Mouse (Mus musculus): ENCODE measurements around the gene Cd164l2. TPM values are rescaled to one million over a fixed set of nuclear protein-coding genes. Genes with fewer than 3 reads are reported as not detected.

Cd164l2 gene
- polyA plus RNA-seq, 1 experiment from 2014 or later: 1.3 TPM

- H3K4me1 ChIP-seq: peaks cover 29% of the 10 kb centered on the region
- no peak for DNase-seq (ENCODE audit: low spot score)
- H3K36me3 ChIP-seq: no peaks in the 10 kb centered on the region
- H3K27me3 ChIP-seq (ENCODE audit: insufficient read depth, poor library complexity, severe bottlenecking): peaks cover 75% of the 10 kb centered on the region
- WGBS: 9% methylated on average over 10 of the region's 10 CpGs
- peak overlapping the region; percentile 80 for H3K4me3 ChIP-seq
- no peaks in the 10 kb centered on the region for H3K9me3 ChIP-seq
- 0 out of 2 replicates have a peak overlapping the region, but pooled peaks have one; percentile 30 for H3K27ac ChIP-seq
Measured at GRCm38 (mm10) chr4:133213661-133214060, 1.7 kb downstream of the Cd164l2 start.

DNA sequence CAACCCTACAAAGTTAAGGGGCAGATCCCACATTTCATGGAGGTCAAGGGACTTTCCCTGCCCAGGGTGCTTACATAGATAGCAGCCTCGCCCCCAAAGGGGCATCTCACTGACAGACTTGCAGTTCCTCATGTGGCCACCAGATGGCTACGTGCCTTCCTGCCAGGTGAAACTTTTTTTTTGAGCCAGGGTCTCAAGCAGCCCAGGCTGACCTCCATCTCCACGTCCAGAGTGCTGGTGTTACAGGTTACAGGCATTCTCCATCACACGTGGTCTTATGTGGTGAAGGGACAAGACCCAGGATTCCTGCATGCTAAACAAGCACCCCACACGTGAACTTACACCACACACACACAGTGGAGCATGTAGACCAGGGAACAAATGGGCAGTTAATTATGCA is 5.7 kb downstream of the Cd164l2 start:
- Histone ChIP-seq H3K4me3 (no peak overlapping the region), H3K4me1 (peaks cover 25% of the 10 kb centered on the region), H3K9me3 (no peaks in the 10 kb centered on the region), H3K27me3 (ENCODE audit: insufficient read depth, poor library complexity, severe bottlenecking) (peaks cover 77% of the 10 kb centered on the region), H3K36me3 (no peaks in the 10 kb centered on the region), H3K27ac (no peak overlapping the region)
- DNase-seq (ENCODE audit: low spot score): no peak
- WGBS: 1% methylated on average over 5 of the region's 5 CpGs

- H3K36me3 ChIP-seq: no peaks in the 10 kb centered on the region
- H3K4me3 ChIP-seq: no peak overlapping the region
- H3K27me3 ChIP-seq (ENCODE audit: insufficient read depth, poor library complexity, severe bottlenecking): peaks cover 77% of the 10 kb centered on the region
- H3K27ac ChIP-seq: no peak overlapping the region
- 93% methylated on average over 3 of the region's 3 CpGs for WGBS
- DNase-seq (ENCODE audit: low spot score): no peak
- H3K4me1 ChIP-seq: peaks cover 13% of the 10 kb centered on the region
- H3K9me3 ChIP-seq: no peaks in the 10 kb centered on the region
Measured at GRCm38 (mm10) chr4:133218745-133219144, 6.8 kb downstream of the Cd164l2 start.

GRCm38 (mm10) chr4:133220656-133221055 is 8.7 kb downstream of the Cd164l2 start:
- H3K36me3 ChIP-seq: no peaks in the 10 kb centered on the region
- DNase-seq (ENCODE audit: low spot score): no peak
- no peaks in the 10 kb centered on the region for H3K9me3 ChIP-seq
- peaks cover 63% of the 10 kb centered on the region for H3K27me3 ChIP-seq (ENCODE audit: insufficient read depth, poor library complexity, severe bottlenecking)
- WGBS: 2% methylated on average over 25 of the region's 25 CpGs
- H3K4me1 ChIP-seq: peaks cover 16% of the 10 kb centered on the region
- peak overlapping the region; percentile 53 for H3K4me3 ChIP-seq
- H3K27ac ChIP-seq: peak overlapping the region; percentile 72

- H3K27me3 ChIP-seq (ENCODE audit: insufficient read depth, poor library complexity, severe bottlenecking): peaks cover 58% of the 10 kb centered on the region
- peaks cover 16% of the 10 kb centered on the region for H3K4me1 ChIP-seq
- DNase-seq (ENCODE audit: low spot score): no peak
- 76% methylated on average over 8 of the region's 8 CpGs for WGBS
- no peaks in the 10 kb centered on the region for H3K36me3 ChIP-seq
- no peak overlapping the region for H3K27ac ChIP-seq
- no peak overlapping the region for H3K4me3 ChIP-seq
- no peaks in the 10 kb centered on the region for H3K9me3 ChIP-seq
Measured at GRCm38 (mm10) chr4:133221701-133222100, 9.8 kb downstream of the Cd164l2 start.

GRCm38 (mm10) chr4:133223875-133224274 is 11.9 kb downstream of the Cd164l2 start:
- WGBS: 51% methylated on average over 5 of the region's 5 CpGs

DNA sequence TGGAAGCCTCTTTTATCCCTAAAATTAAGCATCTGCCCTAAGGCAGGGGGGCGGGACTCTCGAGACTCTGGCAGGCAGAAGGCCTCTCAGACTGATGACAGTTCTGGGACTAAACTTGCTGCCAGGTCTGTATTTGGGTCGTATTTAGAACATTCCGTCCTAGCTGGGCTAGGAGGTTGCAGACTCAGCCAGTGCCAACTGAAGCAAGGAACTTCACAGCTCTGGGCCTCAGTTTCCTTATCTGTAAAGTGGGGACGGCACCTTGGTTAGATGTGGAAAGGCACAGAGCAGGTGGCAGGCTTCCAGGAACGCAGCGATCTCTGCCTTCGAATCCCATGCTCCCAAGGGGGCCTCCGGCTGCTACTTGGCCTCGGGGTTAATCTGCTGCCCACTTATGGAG is 14.1 kb downstream of the Cd164l2 start:
- 69% methylated on average over 10 of the region's 10 CpGs for WGBS
- peaks cover 31% of the 10 kb centered on the region for H3K27me3 ChIP-seq (ENCODE audit: insufficient read depth, poor library complexity, severe bottlenecking)
- H3K36me3 ChIP-seq: no peaks in the 10 kb centered on the region
- no peak for DNase-seq (ENCODE audit: low spot score)
- H3K9me3 ChIP-seq: no peaks in the 10 kb centered on the region
- no peak overlapping the region for H3K27ac ChIP-seq
- H3K4me3 ChIP-seq: no peak overlapping the region
- peaks cover 9% of the 10 kb centered on the region for H3K4me1 ChIP-seq

More at GRCm38 (mm10) chr4:133223875-133224274, 11.9 kb downstream of the Cd164l2 start:
- Histone ChIP-seq H3K27ac (no peak overlapping the region), H3K4me1 (peaks cover 16% of the 10 kb centered on the region), H3K9me3 (no peaks in the 10 kb centered on the region), H3K27me3 (ENCODE audit: insufficient read depth, poor library complexity, severe bottlenecking) (peaks cover 51% of the 10 kb centered on the region), H3K4me3 (no peak overlapping the region), H3K36me3 (no peaks in the 10 kb centered on the region)
- no peak for DNase-seq (ENCODE audit: low spot score)

DNA sequence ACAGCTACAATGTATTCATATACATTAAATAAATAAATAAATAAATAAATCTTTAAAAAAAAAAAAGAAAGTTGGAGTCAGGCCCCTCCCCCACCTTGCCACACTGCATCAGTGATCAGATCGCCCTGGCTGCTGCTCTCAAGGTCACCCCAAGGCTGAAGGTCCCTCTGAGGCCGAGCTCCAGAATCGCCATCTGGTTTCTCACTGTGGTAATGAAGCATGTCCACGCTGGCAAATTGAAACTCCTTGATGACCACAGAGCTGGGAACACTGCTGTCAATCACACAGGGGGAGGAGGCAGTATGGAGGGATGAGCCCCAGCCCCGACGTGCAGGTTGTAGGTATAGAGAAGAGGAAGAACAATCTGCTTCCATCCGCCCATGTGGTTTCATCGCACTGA is 15.7 kb downstream of the Cd164l2 start:
- no peak overlapping the region for H3K27ac ChIP-seq
- peaks cover 15% of the 10 kb centered on the region for H3K27me3 ChIP-seq (ENCODE audit: insufficient read depth, poor library complexity, severe bottlenecking)
- H3K36me3 ChIP-seq: no peaks in the 10 kb centered on the region
- H3K9me3 ChIP-seq: no peaks in the 10 kb centered on the region
- H3K4me1 ChIP-seq: 0 out of 2 replicates have a peak, but pooled peaks cover 5% of the 10 kb centered on the region
- no peak for DNase-seq (ENCODE audit: low spot score)
- H3K4me3 ChIP-seq: no peak overlapping the region
- WGBS: 64% methylated on average over 8 of the region's 8 CpGs

- Histone ChIP-seq H3K9me3 (no peaks in the 10 kb centered on the region), H3K4me1 (peaks cover 4% of the 10 kb centered on the region; the same call in 1 of the 2 replicates), H3K27me3 (ENCODE audit: insufficient read depth, poor library complexity, severe bottlenecking) (no peaks in the 10 kb centered on the region; the same call in 1 of the 2 replicates), H3K36me3 (no peaks in the 10 kb centered on the region), H3K4me3 (no peak overlapping the region), H3K27ac (no peak overlapping the region)
- no peak for DNase-seq (ENCODE audit: low spot score)
- WGBS: 77% methylated on average over 8 of the region's 8 CpGs
Measured at GRCm38 (mm10) chr4:133229582-133229981, 17.7 kb downstream of the Cd164l2 start.

DNA sequence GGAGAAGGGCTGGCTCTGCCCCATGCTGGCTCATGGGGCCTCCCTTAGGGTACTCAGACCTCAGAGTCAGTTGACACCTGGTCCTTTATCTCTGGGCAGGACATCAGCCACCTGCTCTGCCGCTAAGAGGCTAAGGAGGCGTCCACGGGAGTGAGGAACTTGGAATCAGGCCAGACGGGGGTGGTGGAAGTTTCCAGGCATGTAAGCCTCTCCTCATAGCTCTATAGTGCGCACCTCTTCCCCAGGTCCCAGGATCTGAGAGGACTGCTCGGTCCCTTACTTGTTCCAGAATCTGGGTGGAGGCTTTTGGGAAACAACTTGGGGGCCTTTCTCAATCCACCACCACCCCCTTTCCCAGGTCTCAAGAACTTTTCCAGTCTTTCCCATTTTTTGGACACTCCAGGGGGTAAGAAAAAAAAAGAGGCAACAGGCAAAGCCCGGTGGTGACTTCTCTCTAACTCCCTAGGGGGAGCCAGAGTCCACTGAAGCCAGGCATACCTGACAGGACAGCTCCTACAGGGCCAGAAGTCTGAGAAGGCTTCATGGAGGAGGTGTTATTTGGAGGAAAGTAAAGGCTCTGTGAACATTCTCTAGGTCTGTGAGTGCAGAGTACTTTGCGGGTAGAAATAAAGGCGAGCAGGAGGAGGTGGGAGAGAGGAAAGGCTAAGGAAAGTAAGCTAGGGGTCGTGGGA is 21.5 kb downstream of the Cd164l2 start:
- peaks cover 4% of the 10 kb centered on the region; the same call in 1 of the 2 replicates for H3K27me3 ChIP-seq (ENCODE audit: insufficient read depth, poor library complexity, severe bottlenecking)
- no peaks in the 10 kb centered on the region for H3K9me3 ChIP-seq
- DNase-seq (ENCODE audit: low spot score): no peak
- H3K36me3 ChIP-seq: no peaks in the 10 kb centered on the region
- WGBS: 31% methylated on average over 10 of the region's 10 CpGs
- H3K4me1 ChIP-seq: peaks cover 4% of the 10 kb centered on the region; the same call in 1 of the 2 replicates
- 0 out of 2 replicates have a peak overlapping the region, but pooled peaks have one; percentile 29 for H3K27ac ChIP-seq
- no peak overlapping the region for H3K4me3 ChIP-seq

DNA sequence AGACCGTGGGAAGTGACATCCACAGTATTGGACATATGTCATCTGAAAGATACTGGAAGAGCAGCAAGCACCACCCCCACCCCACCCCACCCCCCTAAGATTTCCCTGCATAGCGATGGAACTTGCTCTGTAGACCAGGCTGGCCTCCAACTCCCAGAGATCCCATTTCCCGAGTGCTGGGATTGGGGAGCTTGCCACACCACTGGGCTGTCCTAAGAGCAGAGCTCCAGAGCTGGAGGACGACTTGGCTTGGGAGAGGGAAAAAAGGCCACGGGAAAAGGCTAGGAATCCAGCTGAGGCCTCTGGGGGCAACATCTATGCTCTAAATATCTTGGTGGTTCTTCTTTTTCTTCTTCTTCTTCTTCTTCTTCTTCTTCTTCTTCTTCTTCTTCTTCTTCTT is 22.8 kb downstream of the Cd164l2 start:
- H3K4me3 ChIP-seq: no peak overlapping the region
- 52% methylated on average over 5 of the region's 5 CpGs for WGBS

DNA sequence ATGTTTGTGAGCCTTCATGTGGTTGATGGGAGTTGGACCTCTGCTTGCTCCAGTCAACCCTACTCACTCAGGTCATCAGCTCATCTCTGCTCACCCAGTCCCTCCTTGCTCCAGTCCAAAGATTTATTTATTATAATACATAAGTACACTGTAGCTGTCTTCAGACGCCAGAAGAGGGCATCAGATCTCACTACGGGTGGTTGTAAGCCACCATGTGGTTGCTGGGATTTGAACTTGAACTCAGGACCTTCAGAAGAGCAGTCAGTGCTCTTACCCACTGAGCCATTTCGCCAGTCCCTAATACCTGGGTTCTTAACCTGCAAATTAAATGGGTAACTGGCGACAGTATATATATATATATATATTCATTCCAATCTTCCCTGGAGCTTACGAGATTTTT is 23.5 kb downstream of the Cd164l2 start:
- DNase-seq (ENCODE audit: low spot score): no peak
- H3K27me3 ChIP-seq (ENCODE audit: insufficient read depth, poor library complexity, severe bottlenecking): peaks cover 14% of the 10 kb centered on the region; the same call in 1 of the 2 replicates
- no peaks in the 10 kb centered on the region for H3K36me3 ChIP-seq
- WGBS: 82% methylated on average over 5 of the region's 5 CpGs
- peaks cover 7% of the 10 kb centered on the region for H3K4me1 ChIP-seq
- H3K27ac ChIP-seq: no peak overlapping the region
- no peak overlapping the region for H3K4me3 ChIP-seq
- no peaks in the 10 kb centered on the region for H3K9me3 ChIP-seq

More for the DNA sequence above, 22.8 kb downstream of the Cd164l2 start:
- Histone ChIP-seq H3K36me3 (no peaks in the 10 kb centered on the region), H3K9me3 (no peaks in the 10 kb centered on the region), H3K4me1 (peaks cover 4% of the 10 kb centered on the region; the same call in 1 of the 2 replicates), H3K27ac (no peak overlapping the region), H3K27me3 (ENCODE audit: insufficient read depth, poor library complexity, severe bottlenecking) (peaks cover 9% of the 10 kb centered on the region; the same call in 1 of the 2 replicates)
- no peak for DNase-seq (ENCODE audit: low spot score)

DNA sequence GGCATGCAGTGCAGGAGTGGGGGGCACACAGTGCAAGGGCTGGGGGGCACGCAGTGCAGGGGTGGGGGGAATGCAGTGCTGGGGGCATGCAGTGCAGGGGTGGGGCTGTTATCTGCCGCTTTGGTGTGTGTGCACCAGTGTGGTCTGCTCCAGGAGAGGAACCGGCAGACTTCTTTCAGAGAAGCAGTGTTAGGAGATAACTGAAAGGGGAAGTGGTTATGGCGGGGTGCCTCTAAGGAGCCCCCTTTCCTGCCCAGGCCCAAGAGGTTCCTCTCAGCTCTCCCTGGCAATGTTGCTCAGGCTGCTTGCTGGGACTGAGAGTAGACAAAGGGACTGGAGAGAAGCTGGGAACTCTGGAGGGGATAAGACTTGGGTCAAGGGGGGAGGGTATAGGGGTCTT is 26.0 kb downstream of the Cd164l2 start:
- WGBS: 52% methylated on average over 4 of the region's 4 CpGs
- H3K27ac ChIP-seq: peak overlapping the region; percentile 16; the same call in 1 of the 2 replicates
- H3K9me3 ChIP-seq: no peaks in the 10 kb centered on the region
- H3K4me1 ChIP-seq: peaks cover 26% of the 10 kb centered on the region
- H3K36me3 ChIP-seq: no peaks in the 10 kb centered on the region
- no peak for DNase-seq (ENCODE audit: low spot score)
- peaks cover 30% of the 10 kb centered on the region for H3K27me3 ChIP-seq (ENCODE audit: insufficient read depth, poor library complexity, severe bottlenecking)
- H3K4me3 ChIP-seq: no peak overlapping the region
